Mouse (Mus musculus): Measurements from ENCODE around the gene Pald1.

- TF ChIP-seq CTCF (IDR thresholded peaks at IDR 0.05; ENCODE audit: low read depth) = no peak
- TF ChIP-seq EP300 (IDR thresholded peaks at IDR 0.05; ENCODE audit: low read depth) = no peak
These were observed 26.4 kb upstream of the Pald1 start for GRCm38 (mm10) chr10:61409776-61410175.
